Mouse (Mus musculus) forelimb bud, embryonic 11.5 days (tissue): ENCODE measurements at regions not wholly inside any gene's neighbourhood (a gene's known extent, or its start where the extent isn't known, plus 50 kb on each side); places are given as distances from the start of the nearest gene placed in this dataset.
"Not testable (repeated sequence)": the region's sequence is repeated elsewhere in the genome, so short reads cannot be mapped to it uniquely, and the experiment has no call there.

Experiments used
- DNase-seq: peaks from one replicate; pipeline ENCODE4 v3.0.0-alpha.2; 2012; ENCODE audit warnings: low read depth, low spot score

DNA sequence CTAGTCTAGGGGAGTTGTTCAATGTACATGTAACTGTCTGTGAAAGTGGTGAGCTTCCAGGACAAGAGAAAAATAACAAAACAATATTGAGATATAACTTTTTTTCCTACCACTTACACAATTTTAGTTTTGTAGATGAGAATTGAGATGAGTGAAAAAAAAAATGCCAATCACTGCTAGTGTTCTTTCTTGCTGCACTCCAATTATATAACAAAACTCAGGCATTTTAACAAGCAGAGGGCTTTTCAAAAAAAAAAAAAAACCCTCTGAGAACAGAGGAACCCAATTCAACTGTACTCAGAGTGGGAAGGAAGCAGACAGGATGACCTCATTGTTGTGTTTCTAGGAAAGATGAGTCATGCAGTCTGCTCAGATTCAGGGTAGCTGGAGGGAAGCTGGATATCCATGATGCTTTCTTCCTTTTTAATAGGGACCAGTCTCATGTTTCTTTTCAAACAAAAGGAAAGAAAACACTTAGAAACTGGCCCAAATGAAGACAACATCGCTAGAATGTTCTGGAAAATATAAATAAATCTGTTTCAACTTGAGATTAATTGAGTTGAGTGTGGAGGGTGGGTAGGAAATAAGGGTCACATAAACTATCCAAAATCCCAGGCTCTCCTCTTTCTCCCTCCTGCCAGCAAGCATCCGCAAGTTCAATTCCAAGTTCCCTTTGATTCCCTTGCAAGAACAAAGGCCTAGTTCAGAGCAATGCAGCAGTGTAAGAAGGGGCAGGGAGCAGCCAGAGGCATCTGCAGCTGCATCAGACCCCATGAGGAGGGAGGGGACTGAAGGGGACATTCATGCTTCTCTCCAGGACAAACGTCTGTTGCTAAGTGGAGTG lies 250.6 kb downstream of the Trib2 start:
- DNase-seq = no peak

DNA sequence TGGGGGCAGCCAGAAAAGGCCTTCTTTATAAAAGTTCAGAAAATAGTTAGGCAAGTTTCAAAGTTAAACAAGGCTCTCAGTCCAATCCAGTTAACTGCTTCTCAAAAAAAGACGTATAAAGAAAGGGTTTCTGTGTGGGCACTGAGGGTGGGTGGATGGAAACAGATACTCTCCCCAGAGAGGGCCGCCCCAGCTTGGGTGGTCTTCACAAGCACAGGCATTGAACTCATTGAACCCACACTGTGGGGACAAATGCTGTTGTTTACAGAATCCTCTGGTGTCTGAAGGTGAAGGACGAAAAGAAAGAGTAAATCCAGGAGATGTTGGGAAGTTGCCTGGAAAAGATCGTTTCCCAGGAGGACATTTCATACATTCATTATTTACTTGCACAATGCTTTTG lies 253.9 kb downstream of the Trib2 start:
- DNase-seq = no peak

DNA sequence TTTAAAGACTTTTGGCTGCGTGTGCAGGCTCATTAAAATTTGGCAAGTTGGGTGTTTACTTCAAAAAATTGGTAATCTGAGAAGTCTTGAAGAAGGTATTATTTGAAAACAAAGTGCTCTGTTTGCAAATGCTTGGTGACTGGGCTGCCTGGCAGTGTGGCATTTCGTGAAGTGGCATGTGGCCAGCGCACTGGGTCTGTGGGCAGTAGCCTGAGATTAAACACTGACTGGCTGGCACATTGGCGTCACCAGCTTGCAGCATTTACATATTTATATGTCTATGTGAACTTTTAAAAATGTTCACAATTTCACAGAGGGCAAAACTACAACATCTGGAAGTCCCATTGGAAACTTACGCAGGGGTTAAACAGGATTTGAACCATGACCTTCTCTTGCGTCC lies 261.3 kb downstream of the Trib2 start:
- DNase-seq = no peak

DNA sequence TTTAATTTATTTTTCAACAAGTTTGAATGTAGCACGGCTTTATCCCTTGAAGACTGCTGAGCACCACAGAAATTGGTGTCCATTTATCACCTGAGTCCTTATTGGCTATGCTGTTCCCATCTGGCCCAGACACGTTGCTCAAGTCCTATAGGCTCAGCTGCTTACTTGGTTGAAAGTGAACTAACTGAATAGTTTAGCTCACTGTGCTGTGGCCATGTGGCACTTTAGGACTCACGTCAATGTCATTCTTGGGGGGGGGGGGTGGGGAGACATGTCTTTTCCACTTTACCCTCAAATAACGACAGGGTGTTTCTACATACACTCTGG lies 263.1 kb downstream of the Trib2 start:
- no peak for DNase-seq

DNA sequence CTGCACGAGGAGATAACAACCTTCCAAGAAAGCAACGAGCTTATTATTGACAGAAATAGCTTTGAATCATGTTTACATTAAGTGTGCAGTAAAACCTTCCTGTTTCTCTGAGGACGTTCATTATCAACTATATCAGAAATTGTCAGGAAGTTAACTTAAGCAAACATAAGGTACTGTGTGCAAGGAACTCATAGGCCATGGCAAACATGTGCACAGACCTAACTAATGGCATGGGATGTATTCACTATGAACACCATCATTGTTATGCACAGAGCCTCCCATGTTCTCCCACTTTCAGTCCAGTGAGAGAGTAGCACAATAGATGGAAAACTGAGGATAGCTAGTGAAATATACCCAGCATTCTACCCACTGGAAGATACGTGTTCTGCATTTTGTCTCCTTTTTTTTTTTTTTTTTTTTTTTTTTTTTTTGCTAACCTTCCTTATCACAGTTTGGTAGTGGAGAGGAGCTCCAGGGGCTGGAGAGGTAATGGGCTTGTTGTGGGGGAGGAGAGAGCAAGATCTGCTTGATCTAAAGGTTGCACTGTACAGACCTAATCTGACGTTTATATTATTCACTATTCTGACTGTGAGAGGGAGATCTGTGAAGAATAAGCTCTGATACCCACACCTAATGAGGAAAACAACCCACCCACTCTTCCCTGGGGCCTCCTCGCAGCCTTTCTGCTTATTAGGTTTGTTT lies 263.6 kb downstream of the Trib2 start:
- DNase-seq = no peak

DNA sequence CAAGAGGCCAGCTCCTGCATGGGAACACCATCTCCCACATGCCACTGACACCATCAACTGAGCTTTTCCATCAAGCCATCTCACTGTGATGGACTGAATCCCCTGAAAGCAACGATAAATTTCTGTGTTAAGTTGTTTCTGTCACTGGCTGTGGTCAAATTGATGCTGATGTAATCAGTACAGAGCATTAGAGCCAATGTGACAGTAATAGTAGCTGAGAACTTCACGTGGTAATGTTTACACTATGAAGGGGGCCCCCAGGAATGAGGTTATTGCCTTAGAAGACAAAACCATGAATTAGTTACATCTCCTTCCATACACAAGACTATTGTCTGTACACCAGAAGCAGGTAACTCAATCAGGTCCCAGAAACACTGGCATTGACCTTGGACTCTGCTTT lies 264.5 kb downstream of the Trib2 start:
- DNase-seq = no peak

DNA sequence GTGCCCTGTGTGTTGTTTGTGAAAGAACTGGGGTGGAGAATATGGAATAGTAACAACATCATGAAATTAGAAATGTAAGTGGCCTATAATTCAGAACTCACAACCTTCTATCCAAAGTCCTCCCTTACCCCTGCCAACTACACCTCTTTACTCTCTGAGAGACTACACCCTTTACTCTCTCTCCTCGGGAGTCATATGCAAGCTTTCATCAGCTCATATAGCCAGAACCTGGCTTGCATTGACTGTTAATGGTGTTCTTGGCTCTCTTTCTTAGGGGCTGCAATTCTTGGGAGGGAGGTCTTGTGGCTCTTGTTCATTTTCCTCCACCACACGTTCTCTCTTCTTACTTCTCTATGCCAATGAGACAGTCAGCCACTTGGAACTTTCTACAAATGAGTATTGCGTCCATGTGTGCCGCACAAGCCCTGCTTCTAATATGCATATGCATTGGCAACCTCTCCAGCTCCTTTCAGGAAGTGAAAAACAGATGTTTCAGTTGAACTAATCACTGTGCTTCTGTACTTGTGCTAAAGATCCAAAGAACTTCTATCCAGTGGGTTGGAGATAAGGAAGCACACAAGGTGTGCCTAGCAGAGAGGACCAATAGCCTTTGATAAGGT lies 265.3 kb downstream of the Trib2 start:
- no peak for DNase-seq

DNA sequence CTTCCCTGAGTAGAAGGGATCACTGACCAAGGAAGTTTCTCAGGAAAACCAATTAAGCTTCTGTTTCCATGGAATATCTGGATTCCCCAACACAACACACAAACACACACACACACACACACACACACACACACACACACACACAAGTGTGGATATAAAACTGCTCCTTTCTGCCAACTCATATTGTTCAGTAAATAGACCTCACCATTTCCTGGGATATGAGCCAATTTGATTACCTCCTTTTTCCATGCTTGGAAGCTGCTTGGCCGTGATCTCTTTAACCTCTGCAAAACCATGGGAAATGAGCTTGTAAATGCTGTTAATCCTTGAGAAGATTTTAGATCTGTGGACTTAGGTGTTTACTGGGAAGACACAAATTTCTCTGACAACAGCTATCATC lies 272.4 kb downstream of the Trib2 start:
- no peak for DNase-seq

DNA sequence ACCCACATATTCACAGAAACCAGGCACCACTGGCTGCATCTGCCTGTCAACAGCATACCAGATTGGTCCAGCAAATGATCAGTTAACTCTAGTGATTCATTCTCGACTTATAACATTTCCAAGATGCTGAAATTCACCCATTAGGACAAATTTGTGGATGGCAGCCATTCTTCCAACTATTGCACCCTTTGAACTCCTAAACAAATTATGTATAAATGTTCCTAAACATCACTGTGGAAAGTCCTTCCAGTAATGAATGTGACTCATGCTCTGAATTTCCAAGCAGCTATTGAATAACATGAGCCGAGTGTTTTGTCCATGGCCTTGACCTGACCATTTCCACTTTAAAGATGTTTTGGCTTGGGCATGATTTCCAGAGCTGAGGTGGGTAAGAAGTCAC lies 274.2 kb downstream of the Trib2 start:
- DNase-seq = no peak

DNA sequence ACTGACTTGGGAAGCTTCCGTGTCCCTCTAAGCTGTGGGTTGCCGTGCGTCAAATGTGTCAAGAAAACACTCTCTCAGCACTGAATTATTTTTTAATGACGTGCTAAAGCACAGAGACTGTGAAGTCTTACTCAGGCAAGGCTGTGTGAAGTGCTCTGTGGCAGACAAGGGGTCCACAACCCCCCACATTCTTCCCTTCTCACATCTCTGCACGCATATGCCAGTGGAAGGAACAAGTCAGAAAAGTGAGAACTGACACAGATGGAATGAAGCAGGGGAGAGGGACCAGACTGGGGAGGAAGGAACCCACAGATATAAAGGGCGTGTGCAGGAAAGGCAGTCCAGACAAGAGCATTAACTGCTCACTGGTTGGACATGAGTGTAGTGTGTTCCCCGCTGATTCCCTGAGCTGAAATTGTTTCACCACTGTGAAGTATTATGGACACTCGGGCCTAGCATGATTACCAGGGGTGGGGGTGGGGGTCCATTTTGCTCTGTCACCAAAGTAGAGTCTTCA lies 279.8 kb downstream of the Trib2 start:
- no peak for DNase-seq

DNA sequence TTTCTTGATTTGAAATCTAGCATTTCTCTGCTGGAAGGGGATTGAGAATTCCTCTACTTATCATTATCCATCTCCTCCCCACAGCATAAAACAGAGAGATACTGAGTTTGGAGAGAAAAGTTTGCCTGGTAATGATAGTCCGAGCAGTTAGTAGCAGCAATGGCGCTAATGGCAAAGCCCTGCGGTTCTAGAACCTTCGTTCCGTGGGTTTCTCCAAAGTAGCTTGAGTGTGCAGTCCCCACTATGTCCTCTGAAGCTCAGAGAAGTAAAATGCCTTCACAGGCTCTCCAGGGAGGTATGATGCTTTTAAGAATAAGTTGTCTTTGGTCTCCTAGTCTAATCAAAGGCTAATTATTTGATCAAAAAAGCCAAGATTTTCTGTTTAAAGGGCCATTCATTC lies 280.5 kb downstream of the Trib2 start:
- DNase-seq = no peak

DNA sequence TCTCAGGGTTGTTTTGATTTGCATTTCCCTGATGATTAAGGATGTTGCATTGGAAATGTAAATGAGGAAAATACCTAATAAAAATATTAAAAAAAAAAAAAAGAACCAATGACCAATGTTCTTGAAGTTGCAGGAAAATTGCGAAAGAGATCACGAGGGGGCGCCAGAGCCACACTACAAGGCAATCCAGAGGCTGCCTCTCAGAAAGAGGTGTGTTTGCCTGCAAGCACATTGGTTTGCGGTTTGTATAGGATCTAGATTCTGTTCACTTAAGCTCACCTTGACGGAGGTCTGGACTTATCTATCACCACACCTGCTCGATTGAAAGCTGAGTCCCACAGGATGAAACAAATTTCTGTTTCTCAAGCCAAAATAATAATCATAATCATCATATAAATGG lies 280.9 kb downstream of the Trib2 start:
- DNase-seq = peak; percentile 80

DNA sequence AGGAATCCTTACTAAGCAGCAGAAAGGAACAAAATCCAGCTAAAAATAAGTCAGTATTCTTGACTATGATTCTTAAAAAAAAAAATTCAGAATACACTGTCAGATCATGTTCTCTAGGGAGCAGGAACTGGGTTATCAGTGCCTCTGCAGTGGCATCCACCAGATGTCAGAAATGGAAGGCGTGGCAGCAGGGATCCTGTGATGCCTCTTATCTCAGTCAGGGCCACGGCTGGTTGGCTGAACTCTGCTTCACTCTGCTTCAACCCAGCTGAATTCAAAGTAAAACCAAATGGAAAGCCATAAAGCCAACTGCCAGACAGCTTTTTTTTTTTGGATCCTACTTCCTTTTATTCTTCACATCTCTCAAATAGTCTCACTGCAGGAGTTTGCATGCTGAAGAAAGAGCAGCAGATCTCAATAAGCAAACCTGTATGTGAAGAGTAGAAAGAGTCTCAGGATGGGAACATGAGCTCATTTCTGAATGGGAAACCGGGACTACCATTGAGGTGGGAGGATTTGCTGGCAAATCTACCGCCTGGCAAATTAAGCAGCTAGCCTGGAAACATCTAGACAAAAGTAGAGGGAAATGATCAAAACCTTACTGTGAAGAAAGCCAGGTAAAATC lies 295.8 kb downstream of the Trib2 start:
- no peak for DNase-seq

DNA sequence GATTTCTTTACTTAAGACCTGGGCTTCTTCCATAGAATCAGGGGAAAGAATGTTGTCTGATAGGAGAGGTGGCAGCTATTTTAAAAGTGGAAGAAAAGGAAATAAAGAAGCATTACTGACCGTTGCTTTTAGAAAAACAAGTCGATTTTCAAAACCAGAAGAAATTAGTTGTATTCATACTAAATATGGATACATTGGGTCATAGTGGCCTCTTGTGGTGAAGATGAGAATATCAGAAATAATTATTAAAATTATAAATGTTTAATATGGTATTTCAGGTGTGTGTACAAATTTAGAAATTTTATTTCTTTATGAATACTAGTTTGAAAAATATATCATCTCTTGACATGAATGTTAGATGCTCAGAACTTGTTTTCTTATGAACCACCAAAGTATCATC lies 304.7 kb downstream of the Trib2 start:
- DNase-seq = no peak

DNA sequence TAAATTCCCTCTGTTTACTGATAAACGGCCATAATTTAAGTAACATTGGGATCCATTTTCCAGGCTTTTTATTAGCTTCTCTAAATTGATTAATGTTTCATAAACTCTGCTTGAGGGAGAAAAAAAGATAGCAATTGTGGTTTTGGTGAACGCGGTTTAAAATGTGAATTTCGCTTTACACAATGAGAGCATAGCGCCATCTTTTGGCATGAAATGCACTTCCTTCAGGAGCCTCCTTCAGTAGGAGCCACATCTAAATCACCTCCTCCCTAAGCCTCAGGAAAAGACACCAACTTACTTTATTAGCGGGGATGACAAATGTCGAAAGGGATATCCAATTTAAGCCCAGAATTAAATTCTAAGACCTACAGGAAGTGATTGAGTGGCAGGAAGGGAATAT lies 309.1 kb downstream of the Trib2 start:
- peak; percentile 24 for DNase-seq

DNA sequence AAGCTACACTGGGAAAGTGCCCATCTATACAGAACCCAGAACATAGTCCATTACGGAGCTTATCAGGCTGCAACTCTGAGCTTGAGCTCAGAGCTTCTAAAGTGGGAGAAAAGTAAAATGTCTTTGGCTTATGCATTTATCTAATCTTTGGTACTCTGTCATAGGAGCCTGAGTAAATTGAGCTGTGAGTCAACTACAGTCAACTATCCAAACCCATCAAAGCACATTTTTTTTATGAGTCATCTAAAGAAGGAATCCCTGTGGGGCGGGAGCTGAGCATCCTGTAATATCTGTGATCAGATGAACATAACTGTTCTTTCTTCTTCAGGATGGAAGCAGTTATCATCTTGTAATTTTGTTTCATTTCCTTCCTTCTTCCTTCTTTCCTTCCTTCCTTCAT lies 323.1 kb downstream of the Trib2 start:
- no peak for DNase-seq

DNA sequence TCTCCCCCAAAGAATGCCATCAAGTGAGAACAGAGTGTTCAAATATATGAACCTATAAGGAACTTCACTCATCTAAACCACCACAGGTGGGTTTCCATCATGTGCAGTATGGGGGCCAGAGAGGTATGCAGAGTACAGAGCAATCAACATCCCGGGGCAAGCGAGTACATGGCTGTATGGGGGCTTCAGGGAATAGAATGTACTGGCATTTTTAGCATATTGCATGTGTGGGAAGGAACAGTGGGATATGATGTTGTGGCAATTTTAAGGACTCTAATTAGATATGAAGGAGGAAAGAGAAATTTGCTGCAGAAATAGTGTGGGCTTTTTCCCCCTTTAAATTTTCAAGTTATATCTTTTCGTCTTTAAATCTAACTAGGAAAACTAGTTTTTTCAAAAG lies 344.0 kb downstream of the Trib2 start:
- DNase-seq = no peak

DNA sequence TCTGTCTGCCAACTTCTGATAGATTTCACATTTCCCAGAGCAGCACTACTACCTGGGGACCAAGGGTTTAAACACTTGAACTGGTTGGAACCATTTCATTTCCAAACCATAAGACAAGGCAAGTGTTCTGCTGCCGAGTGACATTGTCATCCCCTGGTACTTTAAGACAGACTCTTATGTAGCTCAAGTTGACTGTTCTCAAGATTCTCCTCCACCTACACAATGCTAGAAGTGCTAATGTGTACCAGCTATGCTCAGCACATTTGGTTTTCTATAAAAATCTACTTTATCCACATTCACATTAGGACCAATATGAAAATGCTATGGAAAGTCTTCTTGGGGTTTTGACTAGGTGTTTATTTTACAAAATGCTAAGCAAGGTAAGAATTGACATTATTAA lies 357.3 kb downstream of the Trib2 start:
- DNase-seq = no peak

DNA sequence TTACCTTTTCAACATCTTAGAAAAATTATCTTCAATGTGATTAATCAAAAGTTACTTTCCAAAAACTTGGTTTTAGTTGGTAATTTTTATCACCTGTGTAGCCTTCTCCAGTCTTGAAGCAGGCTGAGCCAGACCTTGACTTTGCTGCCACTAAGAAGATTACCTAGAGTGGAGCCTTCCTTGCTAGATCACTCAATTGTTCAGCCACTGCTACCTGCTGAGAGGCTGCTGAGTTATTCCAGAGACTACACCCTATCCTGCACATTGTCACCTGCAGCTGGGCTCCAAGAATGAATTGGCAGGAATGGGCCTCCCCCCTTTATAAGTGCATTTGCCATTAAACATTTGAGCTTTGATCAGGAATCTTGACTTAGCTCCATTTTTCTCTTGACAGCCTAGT lies 360.4 kb downstream of the Trib2 start:
- not testable (repeated sequence) for DNase-seq

DNA sequence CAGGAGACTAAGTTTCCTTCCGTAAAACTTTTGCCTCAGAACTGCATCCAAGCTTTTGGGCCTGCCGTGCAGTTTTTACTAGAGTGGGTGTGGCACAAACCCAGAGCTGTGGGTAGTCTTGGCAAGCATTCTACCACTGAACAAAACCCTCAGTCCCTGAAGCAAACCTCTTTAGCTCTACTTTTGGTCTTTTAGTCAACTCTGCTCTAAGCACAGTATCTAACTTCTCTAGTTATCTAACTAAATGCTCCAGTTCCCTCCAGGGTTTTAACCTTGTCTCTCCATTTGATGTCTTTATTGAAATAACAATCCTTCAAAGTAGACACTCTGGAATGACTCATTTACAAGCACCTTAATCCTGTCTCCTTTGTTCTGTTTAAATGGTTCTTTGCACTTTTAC lies 361.0 kb downstream of the Trib2 start:
- DNase-seq = no peak

DNA sequence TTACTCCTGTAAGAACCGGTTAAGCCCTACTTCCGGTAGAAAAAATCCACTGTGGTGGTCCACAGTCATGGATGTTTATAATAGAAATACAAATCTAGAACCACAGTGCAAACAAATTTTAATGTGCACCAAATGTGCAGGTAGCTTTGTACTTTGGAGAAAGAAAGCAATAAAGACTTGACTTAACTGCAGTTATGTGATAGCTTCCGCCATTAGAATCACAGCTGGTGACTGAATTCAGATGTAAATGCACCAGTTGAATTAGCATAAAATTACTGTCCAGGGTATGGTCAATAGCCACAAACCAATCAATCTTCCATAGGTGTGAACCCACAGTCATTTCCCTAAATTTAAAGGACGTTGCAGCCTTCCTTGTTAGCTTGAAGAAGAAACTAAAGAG lies 367.2 kb downstream of the Trib2 start:
- no peak for DNase-seq

DNA sequence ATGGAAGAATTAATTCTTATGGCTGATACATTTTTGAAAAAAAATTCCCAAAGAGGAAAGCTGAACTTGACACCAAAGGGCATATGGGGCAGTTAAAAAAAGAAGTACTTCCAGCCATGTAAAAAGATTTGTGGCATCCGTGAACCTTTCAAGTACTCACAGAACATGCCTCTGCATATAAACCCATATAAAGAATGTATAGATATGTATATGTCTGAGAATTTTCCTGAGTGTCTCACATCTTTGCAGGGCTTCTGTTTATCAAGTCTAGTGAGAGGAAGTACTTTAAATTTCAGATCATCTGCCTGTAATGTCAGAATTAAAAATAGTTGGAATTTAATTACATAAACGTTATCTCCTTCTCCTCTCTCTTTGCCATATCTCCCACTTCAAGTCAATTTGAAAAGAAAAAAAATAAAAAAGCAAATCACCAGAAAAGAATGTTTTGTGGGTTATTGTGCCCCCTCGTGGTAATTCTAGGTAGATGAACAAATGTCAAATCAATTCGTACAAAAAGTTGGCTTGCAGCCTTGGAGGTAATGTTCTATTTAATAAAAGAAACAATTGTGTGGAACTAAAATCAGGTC lies 400.4 kb downstream of the Trib2 start:
- peak; percentile 16 for DNase-seq
